Mouse (Mus musculus) midbrain, postnatal 0 days (tissue): Measurements from ENCODE around the gene Ano6. TPM values are rescaled to one million over a fixed set of nuclear protein-coding genes. Genes with fewer than 3 reads are reported as not detected.

Experiments
- ATAC-seq: fragments of 200-750 bp; cut with Nextera tagmentation; 2 replicates; pipeline ENCODE4 v1.8.0; 2017; ENCODE audit warnings: moderate number of reproducible peaks, mild to moderate bottlenecking, moderate TSS enrichment, moderate library complexity; ENCODE audit not compliant: low FRiP score
- DNase-seq: peaks from one replicate; pipeline ENCODE4 v3.0.0-alpha.2; 2015; ENCODE audit warnings: low spot score
- H3K27ac ChIP-seq: fragments of 300-500 bp; sonication (generic); 2 replicates; pipeline ENCODE4 v1.5.1; 2014; ENCODE audit warnings: low read depth, mild to moderate bottlenecking, low read length, mixed read lengths
- H3K27me3 ChIP-seq: fragments of 300-500 bp; sonication (generic); 2 replicates; pipeline ENCODE4 v1.6.1; 2014; ENCODE audit warnings: low read length, control low read depth, mixed read lengths; ENCODE audit not compliant: insufficient read depth
- H3K36me3 ChIP-seq: fragments of 300-500 bp; sonication (generic); 2 replicates; pipeline ENCODE4 v1.6.1; 2014; ENCODE audit warnings: low read length, control low read depth, mixed read lengths; ENCODE audit not compliant: insufficient read depth
- H3K4me1 ChIP-seq: fragments of 300-500 bp; sonication (generic); 2 replicates; pipeline ENCODE4 v1.6.1; 2014; ENCODE audit warnings: mild to moderate bottlenecking, control low read depth, antibody characterized with exemption, low read length, mixed read lengths; ENCODE audit not compliant: insufficient read depth
- H3K4me2 ChIP-seq: fragments of 300-500 bp; sonication (generic); 2 replicates; pipeline ENCODE4 v1.6.1; 2014; ENCODE audit warnings: low read depth, mild to moderate bottlenecking, low read length, mixed read lengths; ENCODE audit not compliant: poor library complexity, severe bottlenecking
- H3K4me3 ChIP-seq: fragments of 300-500 bp; sonication (generic); 2 replicates; pipeline ENCODE4 v1.5.1; 2014; ENCODE audit warnings: low read depth, mild to moderate bottlenecking, low read length, moderate library complexity
- H3K9ac ChIP-seq: fragments of 300-500 bp; sonication (generic); replicated peaks from 2 replicates; pipeline ENCODE4 v1.6.1; 2014; ENCODE audit warnings: mild to moderate bottlenecking, low read length, moderate library complexity, mixed read lengths; ENCODE audit not compliant: poor library complexity, severe bottlenecking
- H3K9me3 ChIP-seq: fragments of 300-500 bp; sonication (generic); 2 replicates; pipeline ENCODE4 v1.6.1; 2016; ENCODE audit warnings: low read length, control low read depth
- CTCF ChIP-seq: IDR thresholded peaks from 2 replicates; pipeline ENCODE4 v1.5.1; 2016; ENCODE audit warnings: antibody characterized with exemption, mild to moderate bottlenecking
- WGBS: fragments of 180-500 bp; shearing (Covaris S2); extraction: QIAGEN DNeasy Blood & Tissue Kit; methylation state at CpG from one replicate; pipeline ENCODE4 v1.1.7; 2014; 5-methylcytosine and 5-hydroxymethylcytosine counted together
- polyA plus RNA-seq: library from polyadenylated mRNA; unstranded; fragments of >200 nt; fragmentation: Nextera tagmentation; extraction: Ambion mirVana; gene quantifications from 2 replicates; pipeline ENCODE4 v1.2.1, GENCODE M21; 2015
- total RNA-seq: library from RNA; depleted of rRNA; stranded (reverse); fragments of >200 nt; gene quantifications from 2 replicates; pipeline ENCODE4 v1.2.3, GENCODE M21; 2014

The Ano6 gene
- total and polyA plus RNA-seq, 2 experiments from 2014 or later: 19.9 to 35.0 TPM

- ATAC-seq: no peak
- Histone ChIP-seq H3K9me3 (no peaks in the 10 kb centered on the region), H3K4me2 (no peak overlapping the region), H3K36me3 (no peaks in the 10 kb centered on the region), H3K27ac (no peak overlapping the region), H3K9ac (no peak overlapping the region), H3K4me3 (no peak overlapping the region), H3K4me1 (peaks cover 6% of the 10 kb centered on the region; the same call in 1 of the 2 replicates), H3K27me3 (no peaks in the 10 kb centered on the region)
- no peak for TF ChIP-seq CTCF
- no peak for DNase-seq
- 80% methylated on average over 11 of the region's 11 CpGs for WGBS
Measured at GRCm38 (mm10) chr15:95838171-95839020, 47.8 kb downstream of the Ano6 start.

- Histone ChIP-seq H3K4me1 (peaks cover 6% of the 10 kb centered on the region; the same call in 1 of the 2 replicates), H3K36me3 (no peaks in the 10 kb centered on the region), H3K27me3 (no peaks in the 10 kb centered on the region), H3K27ac (no peak overlapping the region), H3K9ac (no peak overlapping the region), H3K4me3 (no peak overlapping the region), H3K4me2 (no peak overlapping the region), H3K9me3 (no peaks in the 10 kb centered on the region)
- TF ChIP-seq CTCF: no peak
- WGBS: 77% methylated on average over 3 of the region's 3 CpGs
- DNase-seq (no peak), ATAC-seq (no peak)
Measured at GRCm38 (mm10) chr15:95839789-95840188, 49.1 kb downstream of the Ano6 start.

GRCm38 (mm10) chr15:95843183-95843949, 52.7 kb downstream of the Ano6 start:
- Histone ChIP-seq H3K27ac (no peak overlapping the region), H3K4me1 (no peaks in the 10 kb centered on the region), H3K9ac (no peak overlapping the region), H3K36me3 (no peaks in the 10 kb centered on the region), H3K27me3 (no peaks in the 10 kb centered on the region), H3K4me2 (no peak overlapping the region), H3K4me3 (no peak overlapping the region), H3K9me3 (no peaks in the 10 kb centered on the region)
- TF ChIP-seq CTCF: no peak
- ATAC-seq (no peak), DNase-seq (no peak)
- WGBS: 88% methylated on average over 18 of the region's 18 CpGs

- Histone ChIP-seq H3K4me3 (no peak overlapping the region), H3K36me3 (no peaks in the 10 kb centered on the region), H3K9ac (no peak overlapping the region), H3K4me1 (no peaks in the 10 kb centered on the region), H3K27me3 (no peaks in the 10 kb centered on the region), H3K27ac (no peak overlapping the region), H3K4me2 (no peak overlapping the region), H3K9me3 (no peaks in the 10 kb centered on the region)
- ATAC-seq: no peak
- no peak for TF ChIP-seq CTCF
- DNase-seq: no peak
- 57% methylated on average over 2 of the region's 2 CpGs for WGBS
Measured at GRCm38 (mm10) chr15:95844412-95844811, 53.8 kb downstream of the Ano6 start.

GRCm38 (mm10) chr15:95846102-95846501, 55.5 kb downstream of the Ano6 start:
- no peak overlapping the region for H3K4me3 ChIP-seq
- ATAC-seq: no peak
- no peaks in the 10 kb centered on the region; the same call in 1 of the 2 replicates for H3K4me1 ChIP-seq
- H3K27ac ChIP-seq: no peak overlapping the region
- H3K9me3 ChIP-seq: no peaks in the 10 kb centered on the region
- H3K4me2 ChIP-seq: no peak overlapping the region
- H3K27me3 ChIP-seq: no peaks in the 10 kb centered on the region
- WGBS: 93% methylated on average over 5 of the region's 5 CpGs
- no peaks in the 10 kb centered on the region for H3K36me3 ChIP-seq
- DNase-seq: no peak
- no peak for TF ChIP-seq CTCF
- H3K9ac ChIP-seq: no peak overlapping the region
